ENCODE assay signal across 19 mouse cellular contexts in the genomic region with DNA sequence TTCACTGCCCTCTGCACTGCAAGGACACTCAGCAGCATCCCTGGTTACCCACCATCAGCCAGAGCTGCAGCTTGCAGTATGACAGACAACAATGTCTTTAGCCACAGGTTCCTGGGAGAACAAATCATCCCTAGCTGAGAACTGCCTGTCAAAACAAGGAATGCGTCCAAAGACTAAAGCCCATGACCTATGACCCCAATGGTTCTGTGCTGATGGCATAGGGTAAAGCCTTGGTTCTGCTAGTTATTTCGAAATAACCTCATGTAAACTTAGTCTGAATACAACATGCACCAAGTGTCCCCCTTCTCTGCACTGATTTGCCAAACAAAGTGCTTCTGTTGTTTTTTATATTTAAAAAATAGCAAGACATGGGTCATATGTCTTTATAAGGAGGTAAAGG.
"Had no signal": no experiment of that assay in that cellular context is flagged by ENCODE, and none has a peak within 500 bp of the region (broad histone marks: within the 10 kb centered on the region; RNA-seq: fewer than 3 reads in every experiment).

No protein-coding gene starts in this region.

- H3K4me2 ChIP-seq: limb, embryonic 13.5 days; liver, embryonic 13.5 days; lung, embryonic 15.5 days; midbrain, embryonic 12.5 days; midbrain, embryonic 15.5 days; neural tube, embryonic 13.5 days had no signal

- H3K36me3 ChIP-seq: limb, embryonic 10.5 days; limb, embryonic 13.5 days; liver, embryonic 13.5 days; lung, embryonic 15.5 days; midbrain, embryonic 12.5 days; midbrain, embryonic 15.5 days; neural tube, embryonic 13.5 days had no signal

- H3K27ac ChIP-seq: kidney, postnatal 0 days; layer of hippocampus, adult 2 months; limb, embryonic 10.5 days; limb, embryonic 13.5 days; liver, embryonic 13.5 days; lung, embryonic 15.5 days; midbrain, embryonic 12.5 days; midbrain, embryonic 15.5 days; neural tube, embryonic 13.5 days had no signal

- H3K9ac ChIP-seq: limb, embryonic 13.5 days; liver, embryonic 13.5 days; lung, embryonic 15.5 days; midbrain, embryonic 12.5 days; midbrain, embryonic 15.5 days; neural tube, embryonic 13.5 days had no signal

- H3K4me1 ChIP-seq: limb, embryonic 10.5 days; limb, embryonic 13.5 days; lung, embryonic 15.5 days; midbrain, embryonic 12.5 days; neural tube, embryonic 13.5 days had no signal

- H3K4me3 ChIP-seq: layer of hippocampus, adult 2 months; limb, embryonic 10.5 days; limb, embryonic 13.5 days; liver, embryonic 13.5 days; lung, embryonic 15.5 days; midbrain, embryonic 12.5 days; midbrain, embryonic 15.5 days; myocyte; neural tube, embryonic 13.5 days had no signal

- DNase-seq: kidney, adult 2 months; kidney, postnatal 25 days; liver, embryonic 13.5 days; lung, postnatal 10 days; retina, postnatal 1 day; right cerebral cortex, postnatal 25 days; spleen, adult 18-20 months; thymus, adult 18-20 months; thymus, postnatal 36 days had no signal

- H3K27me3 ChIP-seq: limb, embryonic 13.5 days; liver, embryonic 13.5 days; lung, embryonic 15.5 days; midbrain, embryonic 12.5 days; midbrain, embryonic 15.5 days; neural tube, embryonic 13.5 days had no signal

- ATAC-seq: intestine, postnatal 0 days; midbrain, embryonic 15.5 days had no signal

- H3K9me3 ChIP-seq: limb, embryonic 10.5 days; limb, embryonic 13.5 days; liver, embryonic 13.5 days; lung, embryonic 15.5 days; midbrain, embryonic 12.5 days; midbrain, embryonic 15.5 days; neural tube, embryonic 13.5 days had no signal
